Mouse (Mus musculus) cerebellum, postnatal 36 days (tissue): Measurements from ENCODE around the gene Fnbp1.
A peak's percentile ranks its signal among the peaks of the same experiment; 100 is the strongest.
"Not testable (repeated sequence)": the region's sequence is repeated elsewhere in the genome, so short reads cannot be mapped to it uniquely, and the experiment has no call there.

Source experiments
- DNase-seq, 2 experiments: peaks; one replicate each; pipeline ENCODE4 v3.0.0; 2021 to 2022; ENCODE audit warnings: mixed read lengths in 2 of 2

Fnbp1 gene

GRCm38 (mm10) chr2:31141867-31142454 is at the start of gene Fnbp1:
Gene Fnbp1, minus strand, starts transcription at chr2:31142008.
- DNase-seq = peak; percentile 83 to 88

DNA sequence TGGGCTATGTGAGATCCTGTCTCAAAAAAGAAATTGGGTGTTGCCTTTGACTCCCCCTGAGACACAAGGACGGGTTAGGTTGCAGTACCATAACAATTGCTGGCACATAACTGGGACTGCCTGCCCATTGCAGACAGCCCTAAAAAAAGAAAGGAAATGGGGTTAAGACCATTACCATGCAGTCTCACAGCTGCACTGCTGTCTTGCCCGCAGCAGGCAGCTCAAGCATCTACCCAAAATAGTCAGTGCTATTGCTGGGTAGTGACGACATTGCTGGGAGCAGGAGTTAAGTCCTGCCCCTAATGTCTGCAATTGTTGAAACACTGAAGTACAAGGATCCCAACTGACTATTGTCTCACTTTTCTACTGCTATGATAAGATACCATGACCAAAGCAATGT is 47.8 kb upstream of the Fnbp1 start:
- no peak for DNase-seq

DNA sequence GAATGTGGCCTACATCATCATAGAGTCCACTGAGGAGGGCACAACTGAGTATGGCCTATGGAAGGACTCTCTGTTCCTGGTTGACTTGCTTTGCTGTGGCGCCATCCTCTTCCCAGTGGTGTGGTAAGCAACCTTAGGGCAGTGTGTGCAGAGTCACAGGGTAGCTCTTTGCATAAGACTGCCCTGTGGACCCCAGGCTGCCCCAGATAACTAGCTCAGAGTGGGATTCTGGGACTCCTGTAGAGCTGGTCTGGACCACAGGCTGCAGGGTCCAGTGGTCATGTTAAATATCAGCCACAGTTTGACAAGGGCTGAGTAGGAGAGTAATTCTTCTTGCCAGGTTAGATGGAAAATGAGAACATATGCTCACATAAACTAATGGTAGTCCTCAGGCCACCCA is 46.9 kb upstream of the Fnbp1 start:
- no peak for DNase-seq

- no peak for DNase-seq
Observed at GRCm38 (mm10) chr2:31183830-31184229, 42.0 kb upstream of the Fnbp1 start.

DNA sequence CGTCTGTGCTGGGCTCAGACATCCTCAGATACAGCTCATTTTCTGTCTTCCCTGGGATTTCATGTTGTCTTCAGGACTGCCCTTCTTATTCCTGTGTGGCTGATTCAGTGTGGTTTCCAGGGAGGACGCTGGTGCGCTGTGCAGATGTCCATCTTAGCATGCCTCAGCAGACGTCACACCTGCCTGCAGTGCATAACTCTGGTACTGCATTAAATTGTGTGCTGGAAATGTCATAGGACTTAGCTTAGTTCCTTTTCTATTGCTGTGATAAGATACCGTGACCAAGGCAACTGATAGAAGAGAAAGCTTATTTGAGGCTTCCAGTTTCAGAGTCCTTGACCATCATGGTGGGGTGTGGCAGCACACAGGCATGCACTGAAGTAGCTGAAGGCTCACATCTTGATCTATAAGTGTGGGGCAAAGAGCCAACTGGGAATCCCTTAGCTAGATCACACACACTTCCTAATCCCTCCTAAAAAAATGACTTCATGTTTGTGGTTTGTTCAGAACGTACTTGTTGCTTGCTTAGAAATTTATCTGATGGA is 41.0 kb upstream of the Fnbp1 start:
- DNase-seq = no peak

DNA sequence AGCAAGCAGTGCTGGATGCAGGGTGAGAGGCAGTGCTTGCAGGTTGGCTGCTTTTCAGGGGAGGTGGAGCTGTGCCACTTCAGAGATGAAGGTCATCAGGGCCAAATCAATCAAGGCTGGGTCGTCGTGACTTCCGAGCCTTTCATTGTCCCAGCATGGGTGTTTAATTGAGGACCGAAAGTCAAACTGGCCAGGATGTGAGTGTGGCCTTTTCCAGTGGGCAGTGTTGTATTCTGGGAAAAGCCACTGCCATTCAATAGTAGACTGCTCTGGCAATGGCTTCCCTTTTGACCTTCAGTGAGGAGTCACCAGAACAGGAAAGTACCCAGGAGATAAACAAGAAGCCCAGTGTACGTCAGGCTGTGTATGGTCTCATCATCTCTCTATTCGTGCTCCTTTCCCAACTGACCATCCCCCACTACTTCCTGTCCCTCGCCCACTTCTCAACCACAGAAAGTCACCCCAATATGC is 38.3 kb upstream of the Fnbp1 start:
- DNase-seq = no peak

GRCm38 (mm10) chr2:31179471-31179870 is 37.7 kb upstream of the Fnbp1 start:
- DNase-seq = no peak

- DNase-seq = not testable (repeated sequence)
Observed at GRCm38 (mm10) chr2:31178593-31178992, 36.8 kb upstream of the Fnbp1 start.

- DNase-seq = no peak
Observed at GRCm38 (mm10) chr2:31173290-31173689, 31.5 kb upstream of the Fnbp1 start.

- no peak for DNase-seq
Observed at GRCm38 (mm10) chr2:31172536-31172935, 30.7 kb upstream of the Fnbp1 start.

GRCm38 (mm10) chr2:31172001-31172400 is 30.2 kb upstream of the Fnbp1 start:
- DNase-seq = no peak

DNA sequence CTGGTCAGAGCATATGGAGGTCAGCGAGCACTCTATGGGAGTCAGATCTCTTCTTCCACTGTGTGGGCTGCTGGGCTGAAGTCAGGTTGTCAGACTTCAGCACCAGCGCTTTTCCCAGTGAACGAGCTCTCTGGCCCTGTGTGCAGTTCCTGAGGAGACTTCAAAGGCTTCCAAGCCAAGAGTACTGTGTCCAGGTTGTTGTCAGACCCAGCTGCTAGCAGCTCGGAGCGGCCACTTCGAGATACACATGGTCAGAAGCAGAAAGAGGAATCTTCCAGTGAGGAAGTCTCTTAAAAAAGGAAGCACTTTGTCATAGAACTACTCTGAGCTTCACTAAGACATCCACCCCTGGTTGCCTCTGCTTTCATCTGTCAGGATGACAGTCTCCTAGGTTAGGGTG is 28.4 kb upstream of the Fnbp1 start:
- no peak for DNase-seq

DNA sequence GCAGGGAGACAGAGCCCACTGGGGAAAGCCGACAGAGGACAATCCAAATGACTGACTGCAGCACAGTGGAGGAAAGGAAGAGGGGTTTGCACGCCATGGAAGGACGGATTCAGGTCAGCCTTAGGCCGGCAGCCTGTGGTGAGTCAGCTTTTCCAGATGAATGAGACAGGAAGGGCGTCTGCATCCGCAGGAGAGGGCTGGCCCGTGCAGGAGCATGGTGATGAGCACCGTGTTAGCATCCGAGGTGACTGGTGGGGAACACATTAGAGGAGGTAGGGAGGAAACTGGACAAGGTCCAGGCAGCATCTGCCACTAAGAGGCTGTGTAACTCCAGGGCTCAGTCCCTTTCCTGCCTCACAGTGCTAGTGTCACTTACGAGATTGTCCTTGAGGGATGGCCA is 27.2 kb upstream of the Fnbp1 start:
- no peak for DNase-seq

- not testable (repeated sequence) for DNase-seq
Observed at GRCm38 (mm10) chr2:31167571-31167970, 25.8 kb upstream of the Fnbp1 start.

DNA sequence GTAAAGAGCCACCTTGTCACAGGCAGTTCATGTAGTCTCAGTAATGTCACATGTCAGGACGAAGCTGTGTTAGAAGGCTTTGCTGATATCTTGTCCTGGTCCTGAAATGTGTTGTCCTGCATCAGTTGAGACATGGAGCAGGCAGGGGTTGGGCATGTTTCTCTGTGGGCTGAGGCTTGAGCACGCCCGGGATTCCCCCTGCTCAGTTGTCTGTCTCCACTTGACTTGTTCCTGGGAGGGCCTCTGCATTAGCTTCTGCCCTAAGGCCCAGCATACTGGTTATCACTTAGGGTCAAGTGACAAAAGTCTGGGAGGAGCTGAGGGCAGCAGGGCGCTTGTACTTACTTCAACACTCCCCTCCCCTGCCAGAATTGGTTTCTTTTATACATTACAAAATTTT is 23.7 kb upstream of the Fnbp1 start:
- no peak for DNase-seq

DNA sequence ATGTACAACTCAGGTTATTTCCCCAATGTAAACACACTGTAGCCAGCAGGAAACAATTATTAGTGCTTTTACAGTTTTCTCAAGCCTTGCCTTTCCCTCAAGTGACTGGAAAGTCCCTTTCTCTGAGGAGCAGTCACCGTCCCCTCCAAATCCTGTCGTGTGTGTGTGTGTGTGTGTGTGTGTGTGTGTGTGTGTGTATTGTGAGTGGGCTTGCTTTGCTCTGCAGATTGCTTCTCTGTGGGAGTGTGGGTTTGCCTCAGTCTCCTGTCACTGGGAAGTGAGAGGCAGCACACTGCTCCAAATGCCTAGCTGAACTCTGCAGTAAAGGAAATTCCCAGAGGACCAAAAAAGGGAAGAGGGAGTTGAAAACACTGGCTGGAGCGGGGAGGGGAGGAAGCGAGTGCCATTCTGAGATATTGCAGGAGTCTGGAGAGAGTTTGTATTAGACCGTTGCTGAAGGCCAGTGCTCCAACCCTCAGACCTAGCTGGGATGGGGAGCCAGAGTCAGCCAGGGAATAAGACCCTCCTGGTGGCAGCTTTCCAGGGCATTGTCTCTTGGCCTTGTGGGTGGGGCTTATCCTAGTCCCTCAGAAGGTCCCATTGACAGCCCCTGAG is 23.1 kb upstream of the Fnbp1 start:
- no peak for DNase-seq

DNA sequence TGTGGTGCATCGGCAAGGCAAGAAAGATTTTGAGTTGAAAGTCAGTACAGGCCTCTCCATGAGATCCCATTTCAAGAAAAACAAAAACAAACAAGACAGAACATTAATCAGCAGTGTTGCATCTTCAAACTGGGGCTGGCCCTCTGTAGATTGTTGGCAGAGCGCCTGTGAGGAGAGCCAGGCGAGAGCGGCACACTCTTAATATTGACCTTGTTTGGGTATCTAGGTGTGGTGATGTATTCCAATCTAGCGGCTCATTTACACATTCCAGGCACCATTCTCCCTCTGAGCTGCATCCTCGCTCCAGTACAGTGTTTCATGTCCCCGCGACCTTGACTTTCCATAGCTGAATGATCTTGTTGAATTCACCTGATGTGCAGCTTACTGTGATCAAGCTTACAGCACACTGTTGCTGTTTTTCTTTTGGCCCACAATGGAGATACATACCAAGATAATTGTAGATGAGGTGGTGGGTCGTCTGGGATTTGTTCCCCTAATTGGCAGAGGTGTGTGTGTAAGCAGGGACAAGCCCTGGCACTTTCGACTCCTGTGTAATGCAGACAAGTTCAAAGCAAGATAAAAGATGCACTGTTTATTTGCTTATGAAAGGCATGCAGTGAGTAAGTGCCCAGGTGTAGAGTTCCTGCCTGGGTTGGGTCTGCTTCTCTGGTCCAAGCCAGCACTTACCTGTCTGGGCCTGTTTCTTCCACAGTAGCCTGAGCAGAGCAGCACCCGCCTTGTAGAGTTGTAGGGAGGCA is 21.7 kb upstream of the Fnbp1 start:
- DNase-seq = peak in 1 of 2 experiments; percentile 27

- no peak for DNase-seq
Observed at GRCm38 (mm10) chr2:31161620-31162019, 19.8 kb upstream of the Fnbp1 start.

DNA sequence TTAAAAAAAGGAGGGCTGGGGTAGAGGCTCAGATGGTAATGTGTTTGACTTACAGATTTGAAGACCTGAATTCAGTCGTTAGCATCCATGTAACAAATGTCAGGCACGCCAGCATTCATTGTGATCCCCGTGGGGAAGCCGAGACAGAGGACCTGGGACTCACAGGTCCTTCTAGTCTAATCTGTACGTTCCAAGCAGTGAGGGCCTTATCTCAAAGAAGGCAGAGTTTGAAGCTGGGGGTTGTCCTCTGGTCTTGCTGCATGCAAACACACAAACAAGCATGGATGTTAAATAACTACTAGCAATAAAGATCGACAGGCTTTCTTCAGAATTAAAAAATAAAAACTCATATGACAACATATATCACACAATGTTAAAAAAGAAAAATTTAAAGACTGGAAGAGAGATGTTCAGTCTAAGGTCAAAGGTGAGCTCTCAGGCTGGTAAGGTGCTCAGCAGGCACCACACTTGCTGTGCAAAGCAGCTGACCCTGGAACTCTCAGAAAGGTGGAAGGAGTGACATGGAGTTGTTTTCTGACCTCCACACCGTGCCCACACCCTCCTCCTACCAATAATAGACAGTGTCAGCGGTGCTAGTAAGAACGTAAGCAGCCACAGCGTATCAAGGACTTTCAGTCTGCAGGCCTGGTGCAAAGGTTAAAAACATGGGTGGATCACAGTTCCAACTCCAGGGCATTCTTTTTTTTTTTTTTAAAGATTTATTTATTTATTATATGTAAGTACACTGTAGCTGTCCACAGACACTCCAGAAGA is 18.5 kb upstream of the Fnbp1 start:
- no peak for DNase-seq

DNA sequence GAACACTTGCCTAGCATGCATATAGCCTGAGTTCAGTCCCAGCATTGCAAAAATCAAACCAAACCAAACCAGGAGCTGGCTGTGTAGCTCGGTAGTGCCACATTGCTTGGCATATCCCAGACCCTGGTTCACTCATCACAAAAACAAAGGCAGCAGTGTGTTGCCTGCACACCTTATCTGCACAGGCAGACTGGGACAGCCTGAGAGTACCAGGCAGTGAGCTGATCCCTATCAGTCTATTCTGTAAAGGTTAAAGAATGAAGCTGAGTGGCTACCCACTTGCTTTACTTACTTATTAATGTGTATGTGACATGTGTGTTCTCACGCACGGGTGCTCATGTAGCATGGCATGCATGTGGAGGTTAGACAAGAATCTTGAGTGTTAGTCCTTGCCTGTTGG is 15.0 kb upstream of the Fnbp1 start:
- no peak for DNase-seq

DNA sequence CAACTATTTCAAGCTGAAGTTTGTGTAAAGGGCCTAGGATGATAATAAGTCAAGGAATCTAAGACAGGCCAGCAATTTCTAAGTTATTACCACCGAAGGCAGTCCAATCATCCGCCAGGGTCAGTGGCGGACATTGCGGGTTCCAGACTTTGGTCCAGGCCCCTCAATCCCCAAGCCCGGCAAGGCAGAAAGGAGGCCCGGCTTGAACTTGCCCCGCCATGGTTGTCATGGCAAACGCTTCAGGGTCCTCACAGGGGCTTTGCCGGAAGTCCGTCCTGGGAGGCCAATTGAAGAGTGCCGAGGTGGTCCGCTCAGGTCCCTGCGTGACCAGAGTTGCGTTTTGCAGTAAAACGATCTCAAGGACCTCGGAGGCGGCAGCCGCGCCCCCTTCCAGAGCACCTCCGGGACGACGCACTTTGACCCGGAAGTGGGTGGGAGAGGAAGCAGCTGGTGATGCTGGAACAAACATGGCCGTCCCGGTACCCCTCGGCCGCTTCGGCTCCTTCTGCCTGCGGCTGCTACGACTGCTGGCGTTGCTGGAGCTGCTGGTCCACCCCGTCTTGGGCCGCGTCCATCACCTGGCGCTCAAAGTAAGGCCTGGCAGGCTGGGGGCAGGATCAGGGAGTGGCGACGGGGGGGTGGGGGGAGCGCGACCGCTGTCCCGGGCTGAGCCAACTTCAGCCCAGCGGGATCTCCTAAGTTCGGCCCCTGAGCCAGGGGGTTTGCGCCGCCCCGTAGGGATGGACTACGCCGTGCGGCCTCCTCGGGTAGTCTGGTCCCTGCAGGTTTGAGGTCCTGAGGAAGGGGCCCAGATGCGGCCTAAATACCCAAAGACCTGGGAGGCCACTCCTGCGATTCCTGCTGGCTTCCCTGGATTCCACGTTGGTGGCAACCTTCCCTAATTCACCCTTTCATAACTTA is 10.3 kb upstream of the Fnbp1 start, which contains the start of gene Gpr107:
TSS of gene Gpr107 (plus strand) at position 425 of the 921 bp plus-strand sequence.
- DNase-seq = peak; percentile 75 to 76

GRCm38 (mm10) chr2:31150762-31151161 is 9.0 kb upstream of the Fnbp1 start:
- DNase-seq = no peak
